Mouse (Mus musculus): ENCODE results near the gene Smdt1. TPM values are rescaled to one million over a fixed set of nuclear protein-coding genes. Genes with fewer than 3 reads are reported as not detected.
A peak's percentile ranks its signal among the peaks of the same experiment; 100 is the strongest.

The Smdt1 gene
- total and polyA plus RNA-seq, 2 experiments from 2014 or later, result 288 to 392 TPM

DNA sequence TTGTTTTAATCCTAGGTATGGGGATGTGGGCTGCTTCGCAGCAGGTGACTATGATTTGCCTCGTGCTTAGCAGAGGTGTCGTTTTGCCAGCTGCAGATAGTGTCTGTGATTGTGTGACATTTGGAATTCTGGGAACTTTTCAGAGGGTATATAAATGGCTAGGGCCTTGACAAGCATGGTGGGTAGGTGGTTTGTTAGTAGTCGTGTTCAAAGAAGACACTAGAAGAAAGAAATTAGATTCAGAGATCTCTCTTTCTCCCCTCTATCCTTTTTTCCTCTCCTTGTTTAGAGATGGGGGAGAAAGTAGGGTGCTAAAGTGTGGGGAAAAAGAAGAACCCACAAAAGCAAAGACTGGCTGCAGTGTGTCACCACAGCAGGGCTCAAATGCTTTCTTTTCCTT is 29.4 kb downstream of the Smdt1 start:
- Histone ChIP-seq H3K36me3 (ENCODE audit: insufficient read depth, low read length) (no peaks in the 10 kb centered on the region), H3K4me1 (ENCODE audit: insufficient read depth, low read length) (no peaks in the 10 kb centered on the region), H3K27me3 (ENCODE audit: insufficient read depth, low read length) (no peaks in the 10 kb centered on the region), H3K9ac (replicated peaks; ENCODE audit: low read length) (no peak overlapping the region), H3K9me3 (ENCODE audit: low read length) (no peaks in the 10 kb centered on the region), H3K27ac (no peak overlapping the region), H3K4me2 (ENCODE audit: low read depth, low read length) (no peak overlapping the region), H3K4me3 (ENCODE audit: low read length) (no peak overlapping the region)
- no peak for DNase-seq (ENCODE audit: low spot score)
- ATAC-seq, result no peak
- 92% methylated on average over 4 of the region's 4 CpGs for WGBS
- no peak for TF ChIP-seq CTCF (IDR thresholded peaks at IDR 0.05; ENCODE audit: low read depth)

DNA sequence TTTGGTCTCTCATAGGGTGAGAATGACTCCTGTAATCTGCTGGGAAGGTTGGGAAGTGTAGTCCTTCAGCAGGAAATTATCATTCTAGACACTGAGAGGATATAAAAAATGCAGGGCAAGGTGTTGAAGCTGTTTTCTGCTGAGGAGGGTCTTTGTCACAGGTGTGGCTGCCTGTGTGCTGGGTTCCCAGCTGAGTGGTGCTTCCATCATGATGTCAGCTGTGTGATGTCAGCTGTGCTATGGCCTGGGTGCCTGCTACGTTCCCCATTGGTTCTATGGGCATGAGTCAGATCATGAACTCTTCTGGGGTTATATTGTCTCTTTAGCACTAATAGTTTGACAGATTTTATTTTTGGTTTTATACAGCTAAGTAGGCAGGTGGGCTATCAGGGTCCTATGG is 30.1 kb downstream of the Smdt1 start:
- DNase-seq (ENCODE audit: low spot score) (no peak), ATAC-seq (no peak)
- Histone ChIP-seq H3K27ac (no peak overlapping the region), H3K9ac (replicated peaks; ENCODE audit: low read length) (no peak overlapping the region), H3K4me2 (ENCODE audit: low read depth, low read length) (no peak overlapping the region), H3K36me3 (ENCODE audit: insufficient read depth, low read length) (no peaks in the 10 kb centered on the region), H3K4me3 (ENCODE audit: low read length) (no peak overlapping the region), H3K27me3 (ENCODE audit: insufficient read depth, low read length) (no peaks in the 10 kb centered on the region), H3K9me3 (ENCODE audit: low read length) (no peaks in the 10 kb centered on the region), H3K4me1 (ENCODE audit: insufficient read depth, low read length) (no peaks in the 10 kb centered on the region)
- TF ChIP-seq CTCF (IDR thresholded peaks at IDR 0.05; ENCODE audit: low read depth), result no peak
- WGBS, result 88% methylated on average over 1 of the region's 1 CpGs

DNA sequence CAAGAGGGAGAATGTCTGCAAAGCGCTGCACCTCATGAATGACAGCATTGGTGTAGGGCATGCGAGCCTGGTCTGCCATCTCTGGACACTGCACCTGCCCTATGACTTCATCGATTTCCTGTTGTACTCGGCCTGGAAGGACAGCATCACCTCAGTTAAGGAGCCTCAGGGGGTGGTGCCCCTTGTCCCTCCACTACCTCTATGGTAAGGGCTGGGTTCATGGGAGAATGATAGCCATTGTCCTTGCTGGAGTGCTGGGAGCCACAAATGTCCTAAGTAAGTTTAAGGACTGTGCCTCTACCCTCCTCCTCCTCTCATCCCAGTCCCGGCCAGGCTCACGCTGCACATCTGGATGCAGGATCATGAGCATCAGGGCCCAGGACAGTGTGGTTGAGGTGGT is 33.7 kb downstream of the Smdt1 start:
- Histone ChIP-seq H3K9ac (replicated peaks; ENCODE audit: low read length) (no peak overlapping the region), H3K27me3 (ENCODE audit: insufficient read depth, low read length) (no peaks in the 10 kb centered on the region), H3K4me2 (ENCODE audit: low read depth, low read length) (no peak overlapping the region), H3K36me3 (ENCODE audit: insufficient read depth, low read length) (no peaks in the 10 kb centered on the region), H3K4me3 (ENCODE audit: low read length) (no peak overlapping the region), H3K27ac (no peak overlapping the region), H3K9me3 (ENCODE audit: low read length) (no peaks in the 10 kb centered on the region), H3K4me1 (ENCODE audit: insufficient read depth, low read length) (no peaks in the 10 kb centered on the region; the same call in 1 of the 2 replicates)
- 92% methylated on average over 6 of the region's 6 CpGs for WGBS
- ATAC-seq (no peak), DNase-seq (ENCODE audit: low spot score) (no peak)
- TF ChIP-seq CTCF (IDR thresholded peaks at IDR 0.05; ENCODE audit: low read depth), result no peak

DNA sequence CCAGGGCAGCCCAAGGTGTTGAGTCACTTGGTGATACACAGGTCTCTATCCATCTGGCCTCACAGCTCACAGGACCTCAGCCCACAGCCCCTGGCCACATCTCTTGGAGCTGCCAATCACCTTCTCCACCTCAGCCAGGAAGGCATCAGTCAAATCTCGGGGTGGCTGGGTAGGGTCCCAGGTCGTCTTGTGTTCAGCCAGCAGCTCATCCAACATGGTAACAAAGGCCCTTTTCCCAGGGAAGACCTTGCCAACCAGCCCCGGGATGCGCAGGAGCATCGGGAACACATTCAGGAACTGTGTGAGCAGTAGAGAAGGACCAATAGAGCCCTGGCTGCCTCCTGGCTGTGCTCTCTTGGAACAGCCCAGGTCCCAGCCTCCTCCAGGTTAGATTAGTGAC is 34.2 kb downstream of the Smdt1 start:
- no peak for ATAC-seq
- H3K27me3 ChIP-seq (ENCODE audit: insufficient read depth, low read length), result no peaks in the 10 kb centered on the region

DNA sequence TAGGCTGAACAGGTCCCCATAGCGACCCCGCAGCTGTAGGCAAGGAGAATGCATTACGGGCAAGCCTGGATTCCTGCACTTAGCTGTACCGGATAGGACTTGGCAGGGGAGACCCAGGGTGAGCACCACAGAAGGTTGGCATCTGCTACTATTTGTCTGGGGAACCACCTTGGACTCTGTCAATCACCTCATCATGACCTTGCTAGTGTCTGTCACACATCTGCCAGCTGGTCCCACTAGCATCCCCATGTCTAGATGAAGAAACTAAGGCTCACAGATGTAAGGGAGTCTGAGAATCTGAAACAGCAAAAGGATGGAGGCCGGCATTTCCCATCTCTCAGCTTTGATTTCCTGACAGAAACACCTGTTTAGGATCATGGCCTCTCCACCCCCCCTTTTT is 35.7 kb downstream of the Smdt1 start:
- Histone ChIP-seq H3K27me3 (ENCODE audit: insufficient read depth, low read length) (no peaks in the 10 kb centered on the region), H3K27ac (no peak overlapping the region), H3K9me3 (ENCODE audit: low read length) (no peaks in the 10 kb centered on the region), H3K4me3 (ENCODE audit: low read length) (no peak overlapping the region), H3K36me3 (ENCODE audit: insufficient read depth, low read length) (no peaks in the 10 kb centered on the region), H3K4me1 (ENCODE audit: insufficient read depth, low read length) (no peaks in the 10 kb centered on the region; the same call in 1 of the 2 replicates), H3K9ac (replicated peaks; ENCODE audit: low read length) (no peak overlapping the region), H3K4me2 (ENCODE audit: low read depth, low read length) (no peak overlapping the region)
- WGBS, result 66% methylated on average over 5 of the region's 5 CpGs
- no peak for DNase-seq (ENCODE audit: low spot score)
- no peak for ATAC-seq
- no peak for TF ChIP-seq CTCF (IDR thresholded peaks at IDR 0.05; ENCODE audit: low read depth)

More for the DNA sequence above, 34.2 kb downstream of the Smdt1 start:
- WGBS, result 83% methylated on average over 5 of the region's 5 CpGs
- DNase-seq (ENCODE audit: low spot score), result no peak
- no peaks in the 10 kb centered on the region for H3K36me3 ChIP-seq (ENCODE audit: insufficient read depth, low read length)
- no peak overlapping the region for H3K9ac ChIP-seq (replicated peaks; ENCODE audit: low read length)
- H3K4me2 ChIP-seq (ENCODE audit: low read depth, low read length), result no peak overlapping the region
- no peak overlapping the region for H3K27ac ChIP-seq
- no peaks in the 10 kb centered on the region; the same call in 1 of the 2 replicates for H3K4me1 ChIP-seq (ENCODE audit: insufficient read depth, low read length)
- H3K9me3 ChIP-seq (ENCODE audit: low read length), result no peaks in the 10 kb centered on the region
- TF ChIP-seq CTCF (IDR thresholded peaks at IDR 0.05; ENCODE audit: low read depth), result no peak
- H3K4me3 ChIP-seq (ENCODE audit: low read length), result no peak overlapping the region

DNA sequence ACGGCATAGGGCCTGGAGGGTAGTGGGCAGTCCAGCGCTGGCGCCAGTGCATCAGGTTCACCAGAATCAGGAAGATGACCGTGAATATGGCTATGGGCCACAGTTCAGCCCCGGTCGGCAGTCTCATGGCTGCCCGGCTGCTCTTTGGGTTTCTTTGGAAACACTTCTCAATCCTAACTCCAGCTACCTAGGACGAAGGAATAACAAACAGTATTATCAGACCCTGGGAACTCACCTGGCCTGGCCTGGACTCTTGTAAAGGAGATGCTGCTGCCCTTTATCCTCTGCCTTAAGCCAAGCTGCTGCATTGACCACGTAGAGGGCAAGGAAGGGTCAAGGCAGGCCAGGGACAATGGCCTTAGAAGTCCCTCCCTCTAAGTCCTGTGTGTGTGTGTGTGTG is 37.1 kb downstream of the Smdt1 start:
- H3K9me3 ChIP-seq (ENCODE audit: low read length), result no peaks in the 10 kb centered on the region
- TF ChIP-seq CTCF (IDR thresholded peaks at IDR 0.05; ENCODE audit: low read depth), result no peak
- H3K4me1 ChIP-seq (ENCODE audit: insufficient read depth, low read length), result peaks cover 3% of the 10 kb centered on the region; the same call in 1 of the 2 replicates
- no peak overlapping the region for H3K4me3 ChIP-seq (ENCODE audit: low read length)
- ATAC-seq (no peak), DNase-seq (ENCODE audit: low spot score) (no peak)
- no peak overlapping the region for H3K4me2 ChIP-seq (ENCODE audit: low read depth, low read length)
- H3K9ac ChIP-seq (replicated peaks; ENCODE audit: low read length), result no peak overlapping the region
- WGBS, result 88% methylated on average over 9 of the region's 9 CpGs
- H3K36me3 ChIP-seq (ENCODE audit: insufficient read depth, low read length), result no peaks in the 10 kb centered on the region
- no peak overlapping the region for H3K27ac ChIP-seq
- no peaks in the 10 kb centered on the region for H3K27me3 ChIP-seq (ENCODE audit: insufficient read depth, low read length)

DNA sequence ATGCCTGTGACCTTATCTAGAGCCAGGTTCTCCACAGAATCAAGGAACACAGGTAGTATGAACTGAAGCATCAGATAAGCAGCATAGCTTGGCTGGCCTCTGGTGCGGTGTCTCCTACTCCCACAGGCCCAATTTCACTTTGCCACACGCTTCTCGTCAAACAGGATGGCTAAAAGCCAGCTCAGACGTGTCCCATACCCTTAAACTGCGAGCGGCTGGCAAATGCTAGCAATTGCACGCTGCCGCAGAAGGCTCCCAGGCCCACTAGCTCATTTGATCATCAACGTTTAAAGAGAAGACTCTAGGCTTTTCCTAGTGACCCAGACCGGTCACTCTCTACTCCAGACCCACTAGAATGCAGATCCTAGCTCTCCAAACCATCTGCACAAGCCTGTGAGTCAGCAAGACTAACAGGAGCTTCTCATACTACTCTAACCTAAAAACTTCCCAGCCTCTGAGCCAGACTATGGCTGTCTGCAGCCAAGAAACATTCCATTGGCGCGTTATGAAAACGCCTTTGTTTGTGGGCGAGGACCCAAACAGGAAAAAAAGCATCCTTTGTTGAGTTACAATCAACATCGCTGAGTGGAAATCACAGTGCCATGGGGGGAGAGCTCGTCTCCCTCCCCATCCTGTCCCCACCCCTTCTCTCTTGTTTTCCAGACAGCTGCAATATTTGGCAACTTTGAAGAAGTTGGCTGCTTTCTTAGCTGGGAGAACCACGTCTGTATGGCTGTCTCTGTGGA is 37.8 kb downstream of the Smdt1 start:
- Histone ChIP-seq H3K9ac (replicated peaks; ENCODE audit: low read length) (no peak overlapping the region), H3K4me2 (ENCODE audit: low read depth, low read length) (no peak overlapping the region), H3K27ac (peak overlapping the region; percentile 42; the same call in 1 of the 2 replicates), H3K27me3 (ENCODE audit: insufficient read depth, low read length) (no peaks in the 10 kb centered on the region), H3K4me1 (ENCODE audit: insufficient read depth, low read length) (peaks cover 3% of the 10 kb centered on the region; the same call in 1 of the 2 replicates), H3K9me3 (ENCODE audit: low read length) (no peaks in the 10 kb centered on the region), H3K36me3 (ENCODE audit: insufficient read depth, low read length) (no peaks in the 10 kb centered on the region), H3K4me3 (ENCODE audit: low read length) (no peak overlapping the region)
- no peak for TF ChIP-seq CTCF (IDR thresholded peaks at IDR 0.05; ENCODE audit: low read depth)
- DNase-seq (ENCODE audit: low spot score) (peak; percentile 50), ATAC-seq (peak; percentile 54; the same call in 1 of the 2 replicates)
- WGBS, result 38% methylated on average over 17 of the region's 17 CpGs

All from hindbrain, postnatal 0 days (tissue).